Mouse (Mus musculus): Measurements from ENCODE around the gene Rap1gap2. TPM values are rescaled to one million over a fixed set of nuclear protein-coding genes. Genes with fewer than 3 reads are reported as not detected.

Gene Rap1gap2
- polyA plus RNA-seq, 1 experiment from 2014 or later, result 3.8 TPM

DNA sequence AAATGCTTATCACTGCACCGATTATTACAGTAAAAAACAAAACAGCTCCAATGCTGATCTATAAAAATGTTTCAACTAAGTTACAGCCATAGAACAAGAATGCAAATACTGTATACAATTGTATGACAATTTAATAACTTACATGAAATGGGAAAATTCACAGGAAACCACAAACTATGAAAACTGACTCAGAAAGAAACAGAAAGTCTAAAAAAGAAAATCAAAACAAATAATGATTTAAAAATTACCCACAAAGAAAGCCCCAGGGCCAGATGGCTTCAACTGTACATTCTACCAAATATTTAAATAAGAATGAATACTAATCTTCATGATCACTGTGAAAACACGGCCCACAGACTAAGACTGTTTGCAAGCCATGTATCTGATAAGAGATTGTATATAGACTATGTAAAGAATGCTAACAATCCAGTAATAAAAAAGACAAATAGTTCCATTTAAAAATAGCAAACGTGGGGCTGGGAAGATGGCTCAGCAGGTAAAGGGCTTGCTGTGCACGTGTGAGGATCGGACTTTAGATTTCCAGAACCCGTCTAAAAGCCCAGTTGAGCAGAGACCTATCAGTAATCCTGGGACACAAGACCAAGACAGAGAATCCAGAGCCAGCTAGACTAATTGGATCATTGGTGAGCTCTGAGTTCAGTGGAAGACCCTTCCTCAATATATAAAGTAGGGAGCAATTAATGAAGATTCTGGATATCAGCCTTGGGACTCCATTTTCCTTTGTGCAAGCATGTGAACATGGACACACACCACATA, 167.4 kb downstream of the Rap1gap2 start:
- no peak overlapping the region for H3K4me2 ChIP-seq
- no peak overlapping the region for H3K4me3 ChIP-seq
- H3K9me3 ChIP-seq (replicated peaks), result 0 out of 2 replicates have a peak, but pooled peaks cover 4% of the 10 kb centered on the region
- no peaks in the 10 kb centered on the region for H3K27me3 ChIP-seq
- no peak overlapping the region for H3K9ac ChIP-seq
- no peak overlapping the region for H3K27ac ChIP-seq
- ATAC-seq (replicated peaks; ENCODE audit: insufficient number of reproducible peaks, insufficient read depth, low FRiP score, low read depth), result no peak
- H3K4me1 ChIP-seq (replicated peaks), result peaks cover 16% of the 10 kb centered on the region
- H3K36me3 ChIP-seq, result no peaks in the 10 kb centered on the region
- 78% methylated on average over 6 of the region's 6 CpGs for WGBS

DNA sequence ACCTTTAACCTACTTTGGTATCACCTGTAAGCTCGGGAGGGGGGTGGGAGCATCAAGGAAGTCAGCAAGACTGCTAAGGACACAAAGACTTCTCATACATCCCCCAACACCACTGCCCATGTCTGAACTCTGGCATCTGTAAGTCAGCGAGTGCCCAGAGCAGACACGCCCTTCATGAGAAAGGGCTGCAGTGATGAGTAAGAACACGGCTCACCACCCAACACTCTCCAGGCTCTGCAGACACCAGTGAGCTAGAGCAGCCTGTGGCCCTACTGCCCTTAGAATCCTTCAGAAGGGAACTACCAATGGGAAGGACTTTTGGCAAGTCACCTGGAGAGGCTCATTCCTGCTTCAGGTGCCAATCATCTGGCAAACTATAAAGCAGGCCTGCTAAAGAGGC, 168.3 kb downstream of the Rap1gap2 start:
- Histone ChIP-seq H3K36me3 (no peaks in the 10 kb centered on the region), H3K4me3 (no peak overlapping the region), H3K4me2 (no peak overlapping the region), H3K9ac (no peak overlapping the region), H3K4me1 (replicated peaks) (peaks cover 21% of the 10 kb centered on the region), H3K9me3 (replicated peaks) (0 out of 2 replicates have a peak, but pooled peaks cover 4% of the 10 kb centered on the region), H3K27me3 (no peaks in the 10 kb centered on the region), H3K27ac (no peak overlapping the region)
- ATAC-seq (replicated peaks; ENCODE audit: insufficient number of reproducible peaks, insufficient read depth, low FRiP score, low read depth), result no peak
- WGBS, result 77% methylated on average over 4 of the region's 4 CpGs

- Histone ChIP-seq H3K4me1 (replicated peaks) (peaks cover 33% of the 10 kb centered on the region), H3K4me3 (no peak overlapping the region), H3K36me3 (no peaks in the 10 kb centered on the region), H3K9me3 (replicated peaks) (0 out of 2 replicates have a peak, but pooled peaks cover 4% of the 10 kb centered on the region), H3K4me2 (no peak overlapping the region), H3K27ac (no peak overlapping the region), H3K27me3 (no peaks in the 10 kb centered on the region), H3K9ac (no peak overlapping the region)
- 88% methylated on average over 8 of the region's 8 CpGs for WGBS
- ATAC-seq (replicated peaks; ENCODE audit: insufficient number of reproducible peaks, insufficient read depth, low FRiP score, low read depth), result no peak
Observed at GRCm38 (mm10) chr11:74440112-74440511, 170.6 kb downstream of the Rap1gap2 start.

DNA sequence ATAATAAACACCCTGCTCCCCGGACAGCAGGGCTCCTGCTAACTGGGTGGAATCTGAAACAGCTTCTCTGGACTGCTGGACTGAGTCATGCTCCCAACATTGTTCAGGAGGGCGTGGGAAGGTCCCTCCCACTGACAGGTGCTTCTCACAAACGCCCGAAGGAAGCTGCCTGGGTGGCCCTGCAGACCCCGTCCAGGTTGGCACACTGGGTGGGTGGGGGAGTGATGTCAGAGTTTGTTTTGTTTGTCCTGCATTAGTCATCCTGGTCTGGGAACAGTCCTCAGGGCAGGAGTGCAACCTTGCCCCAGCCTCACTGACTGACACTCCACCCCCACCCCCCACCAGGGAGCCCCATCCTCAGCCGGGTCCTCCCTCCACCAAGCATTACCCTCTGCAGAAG, 171.5 kb downstream of the Rap1gap2 start:
- 33% methylated on average over 6 of the region's 6 CpGs for WGBS
- H3K27ac ChIP-seq, result no peak overlapping the region
- no peak overlapping the region for H3K4me3 ChIP-seq
- H3K4me2 ChIP-seq, result no peak overlapping the region
- H3K27me3 ChIP-seq, result no peaks in the 10 kb centered on the region
- ATAC-seq (replicated peaks; ENCODE audit: insufficient number of reproducible peaks, insufficient read depth, low FRiP score, low read depth), result 0 out of 2 replicates have a peak, but pooled peaks have one; percentile 32
- no peaks in the 10 kb centered on the region for H3K36me3 ChIP-seq
- no peaks in the 10 kb centered on the region for H3K9me3 ChIP-seq (replicated peaks)
- H3K9ac ChIP-seq, result no peak overlapping the region
- peaks cover 34% of the 10 kb centered on the region for H3K4me1 ChIP-seq (replicated peaks)

- Histone ChIP-seq H3K4me3 (no peak overlapping the region), H3K4me1 (replicated peaks) (peaks cover 35% of the 10 kb centered on the region), H3K36me3 (no peaks in the 10 kb centered on the region), H3K9me3 (replicated peaks) (no peaks in the 10 kb centered on the region), H3K9ac (no peak overlapping the region), H3K4me2 (peak overlapping the region; percentile 16; the same call in 1 of the 2 replicates), H3K27me3 (no peaks in the 10 kb centered on the region), H3K27ac (0 out of 2 replicates have a peak overlapping the region, but pooled peaks have one; percentile 39)
- 45% methylated on average over 4 of the region's 4 CpGs for WGBS
- ATAC-seq (replicated peaks; ENCODE audit: insufficient number of reproducible peaks, insufficient read depth, low FRiP score, low read depth), result peak; percentile 78
Observed at GRCm38 (mm10) chr11:74438249-74438648, 172.5 kb downstream of the Rap1gap2 start.

DNA sequence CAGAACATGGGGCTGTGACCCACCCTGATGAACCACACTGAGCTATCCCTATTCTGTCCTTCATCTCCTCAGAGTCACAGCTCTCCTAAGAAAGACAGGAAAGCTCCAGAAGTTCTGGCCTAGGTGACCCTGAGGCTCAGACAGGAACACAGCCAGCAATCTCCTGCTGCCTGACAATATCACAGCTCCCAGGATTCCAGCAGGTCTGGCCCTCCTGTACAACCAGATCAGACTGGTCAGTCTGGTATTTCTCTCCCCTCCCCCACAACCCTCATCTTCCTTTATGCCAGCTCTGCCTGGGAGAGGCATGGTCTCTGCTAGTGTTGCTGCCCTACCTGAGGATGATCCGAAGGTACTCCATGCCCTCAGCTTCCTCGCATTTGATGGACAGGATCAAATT, 175.3 kb downstream of the Rap1gap2 start:
- Histone ChIP-seq H3K9me3 (replicated peaks) (no peaks in the 10 kb centered on the region), H3K4me1 (replicated peaks) (peaks cover 40% of the 10 kb centered on the region), H3K27me3 (no peaks in the 10 kb centered on the region), H3K27ac (peak overlapping the region; percentile 26; the same call in 1 of the 2 replicates), H3K36me3 (no peaks in the 10 kb centered on the region), H3K4me3 (no peak overlapping the region), H3K4me2 (no peak overlapping the region), H3K9ac (no peak overlapping the region)
- ATAC-seq (replicated peaks; ENCODE audit: insufficient number of reproducible peaks, insufficient read depth, low FRiP score, low read depth), result no peak
- WGBS, result 80% methylated on average over 2 of the region's 2 CpGs

DNA sequence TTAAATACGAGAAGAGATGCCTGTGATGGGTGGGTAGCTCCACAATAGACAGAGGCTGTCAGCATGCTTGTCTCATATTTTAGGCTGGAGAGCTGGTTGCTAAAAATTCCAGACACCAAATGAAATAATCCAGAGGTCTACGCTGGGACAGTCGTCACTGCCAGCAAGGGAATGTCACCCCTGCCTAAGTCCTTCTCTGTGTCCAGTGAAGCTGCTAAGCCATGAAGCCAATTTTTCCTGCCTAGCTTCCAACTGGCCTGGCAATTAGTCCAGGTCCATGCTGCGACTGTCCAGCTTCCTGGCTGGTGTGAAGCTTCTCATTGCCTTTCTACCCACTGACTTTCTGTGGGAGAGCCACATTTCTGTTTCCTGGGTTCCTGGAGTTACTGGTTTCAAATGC, 177.7 kb downstream of the Rap1gap2 start:
- Histone ChIP-seq H3K4me3 (no peak overlapping the region), H3K4me2 (no peak overlapping the region), H3K27me3 (no peaks in the 10 kb centered on the region), H3K27ac (peak overlapping the region; percentile 82), H3K36me3 (no peaks in the 10 kb centered on the region), H3K4me1 (replicated peaks) (peaks cover 25% of the 10 kb centered on the region), H3K9me3 (replicated peaks) (no peaks in the 10 kb centered on the region), H3K9ac (no peak overlapping the region)
- ATAC-seq (replicated peaks; ENCODE audit: insufficient number of reproducible peaks, insufficient read depth, low FRiP score, low read depth), result no peak
- WGBS, result 42% methylated on average over 4 of the region's 4 CpGs

DNA sequence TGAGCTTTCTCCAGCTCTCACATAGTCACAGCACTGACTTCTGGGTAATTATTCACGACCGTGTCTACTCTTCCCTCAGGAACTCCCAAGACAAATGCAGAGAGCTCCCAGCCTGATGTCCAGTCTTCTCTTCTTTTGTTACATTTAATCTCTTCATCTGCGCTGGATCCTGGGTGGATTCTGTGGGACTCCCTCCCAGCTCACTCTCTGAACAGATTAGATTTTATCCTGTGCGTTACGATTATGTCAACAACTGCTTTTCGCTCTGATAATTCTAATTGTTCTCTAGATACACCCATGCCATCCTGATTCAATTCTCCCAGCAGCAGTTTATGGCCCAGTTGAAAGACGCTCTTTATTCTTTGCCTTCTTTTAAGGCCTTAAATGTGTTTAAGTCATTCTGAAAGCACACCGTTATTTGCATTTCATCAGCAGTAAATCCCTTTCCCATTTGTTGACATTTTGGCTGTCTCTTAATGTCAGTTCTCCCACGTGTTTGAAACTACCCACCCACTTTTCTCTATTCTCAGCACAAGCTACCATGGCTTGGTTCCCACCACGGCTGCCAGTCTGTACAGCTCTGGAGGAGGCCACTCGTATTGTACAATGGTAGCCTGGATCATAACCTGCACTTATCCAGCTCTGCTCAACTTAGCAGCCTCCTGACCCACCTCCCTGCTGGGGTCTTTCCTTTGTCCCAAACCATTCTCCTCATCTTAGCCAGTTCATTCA, 180.8 kb downstream of the Rap1gap2 start:
- ATAC-seq (replicated peaks; ENCODE audit: insufficient number of reproducible peaks, insufficient read depth, low FRiP score, low read depth), result no peak
- Histone ChIP-seq H3K27me3 (no peaks in the 10 kb centered on the region), H3K4me3 (no peak overlapping the region), H3K27ac (no peak overlapping the region), H3K9ac (no peak overlapping the region), H3K9me3 (replicated peaks) (no peaks in the 10 kb centered on the region), H3K4me1 (replicated peaks) (peaks cover 6% of the 10 kb centered on the region), H3K4me2 (no peak overlapping the region), H3K36me3 (no peaks in the 10 kb centered on the region)
- WGBS, result 70% methylated on average over 11 of the region's 11 CpGs

DNA sequence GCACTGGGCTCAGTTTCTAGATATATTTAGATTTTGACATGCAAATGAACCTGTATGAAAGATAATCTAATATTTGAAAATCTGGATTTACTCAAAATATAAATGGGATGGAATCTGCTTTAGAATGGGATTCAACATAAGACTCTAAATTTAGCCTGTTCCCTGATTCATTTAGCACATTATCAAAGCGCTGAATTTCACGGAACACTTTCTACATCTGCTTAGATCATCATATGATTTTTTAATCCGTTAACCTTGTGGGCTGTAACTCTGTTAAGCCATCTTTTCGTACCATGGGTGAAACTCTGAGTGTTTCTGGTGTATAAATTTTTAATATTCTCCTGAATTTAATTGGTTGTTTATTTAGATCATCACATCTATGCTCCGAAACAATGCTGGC, 184.4 kb downstream of the Rap1gap2 start:
- no peaks in the 10 kb centered on the region for H3K36me3 ChIP-seq
- H3K27ac ChIP-seq, result no peak overlapping the region
- H3K4me2 ChIP-seq, result no peak overlapping the region
- no peaks in the 10 kb centered on the region for H3K4me1 ChIP-seq (replicated peaks)
- H3K9me3 ChIP-seq (replicated peaks), result no peaks in the 10 kb centered on the region
- H3K9ac ChIP-seq, result no peak overlapping the region
- no peak for ATAC-seq (replicated peaks; ENCODE audit: insufficient number of reproducible peaks, insufficient read depth, low FRiP score, low read depth)
- H3K4me3 ChIP-seq, result no peak overlapping the region
- H3K27me3 ChIP-seq, result no peaks in the 10 kb centered on the region
- WGBS, result 77% methylated on average over 5 of the region's 5 CpGs

DNA sequence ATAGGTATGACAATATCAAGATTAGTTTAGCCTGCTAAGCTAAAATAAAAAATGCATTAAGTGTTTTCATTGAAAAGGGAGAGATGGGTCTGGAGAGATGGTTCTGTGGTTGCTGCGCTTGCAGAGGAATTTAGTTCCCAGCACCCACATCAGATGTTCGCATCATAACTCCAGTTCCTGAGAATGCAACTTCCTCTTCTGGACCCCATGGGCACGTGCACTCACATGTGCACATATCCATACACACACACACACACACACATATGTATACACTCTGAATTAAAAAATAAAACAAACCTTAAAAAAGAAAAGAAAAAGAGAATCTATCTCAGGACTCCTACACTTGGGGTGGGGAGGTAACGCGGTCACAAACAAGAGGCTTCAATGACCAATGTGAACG, 188.7 kb downstream of the Rap1gap2 start:
- 92% methylated on average over 6 of the region's 6 CpGs for WGBS
- no peak for ATAC-seq (replicated peaks; ENCODE audit: insufficient number of reproducible peaks, insufficient read depth, low FRiP score, low read depth)
- Histone ChIP-seq H3K27me3 (no peaks in the 10 kb centered on the region), H3K4me1 (replicated peaks) (no peaks in the 10 kb centered on the region), H3K27ac (no peak overlapping the region), H3K9ac (no peak overlapping the region), H3K4me2 (no peak overlapping the region), H3K36me3 (no peaks in the 10 kb centered on the region), H3K9me3 (replicated peaks) (no peaks in the 10 kb centered on the region), H3K4me3 (no peak overlapping the region)

GRCm38 (mm10) chr11:74421151-74421550, 189.6 kb downstream of the Rap1gap2 start:
- no peaks in the 10 kb centered on the region for H3K36me3 ChIP-seq
- H3K27me3 ChIP-seq, result no peaks in the 10 kb centered on the region
- no peak overlapping the region for H3K9ac ChIP-seq
- 71% methylated on average over 4 of the region's 4 CpGs for WGBS
- H3K4me1 ChIP-seq (replicated peaks), result no peaks in the 10 kb centered on the region
- no peak for ATAC-seq (replicated peaks; ENCODE audit: insufficient number of reproducible peaks, insufficient read depth, low FRiP score, low read depth)
- no peaks in the 10 kb centered on the region for H3K9me3 ChIP-seq (replicated peaks)
- H3K27ac ChIP-seq, result no peak overlapping the region
- no peak overlapping the region for H3K4me3 ChIP-seq
- no peak overlapping the region for H3K4me2 ChIP-seq
